Mouse (Mus musculus) CH12.LX (cell line): ENCODE data around the gene Cyth4. TPM values are rescaled to one million over a fixed set of nuclear protein-coding genes. Genes with fewer than 3 reads are reported as not detected.

Experiments used
- DNase-seq: peaks from one replicate; pipeline ENCODE4 v3.0.0-alpha.2; 2013; ENCODE audit errors: extremely low read depth
- H3K27ac ChIP-seq: 2 replicates; pipeline ENCODE4 v1.5.1; 2012; ENCODE audit warnings: low read depth, mild to moderate bottlenecking, control low read depth, moderate library complexity; ENCODE audit not compliant: insufficient read depth
- H3K27me3 ChIP-seq: replicated peaks from 2 replicates; pipeline ENCODE3; 2012; ENCODE audit warnings: inconsistent platforms
- H3K36me3 ChIP-seq, 2 experiments: replicated peaks in 1 of 2; 2 replicates each; pipeline versions ENCODE3 to v1.6.1; 2012; ENCODE audit warnings: inconsistent platforms in 1 of 2, low read length in 1 of 2, mild to moderate bottlenecking in 1 of 2, mixed read lengths in 1 of 2, moderate library complexity in 1 of 2; ENCODE audit not compliant: control insufficient read depth in 1 of 2, insufficient read depth in 1 of 2
- H3K4me1 ChIP-seq, 2 experiments: 2 replicates each; pipeline ENCODE4 v1.6.1; 2012; ENCODE audit warnings: inconsistent platforms in 1 of 2, moderate library complexity in 1 of 2; ENCODE audit not compliant: insufficient read depth in 2 of 2, control insufficient read depth in 1 of 2
- H3K4me2 ChIP-seq: 2 replicates; pipeline ENCODE4 v1.6.1; 2012; ENCODE audit warnings: low read depth, mild to moderate bottlenecking, control low read depth; ENCODE audit not compliant: poor library complexity, insufficient read depth, severe bottlenecking
- H3K4me3 ChIP-seq, 3 experiments: fragments of 150-350 bp in 1 of 3; sonication (generic) in 1 of 3; replicated peaks in 1 of 3; 2 replicates each; pipeline versions ENCODE3 to v1.5.1; 2011 to 2012; ENCODE audit warnings: low read depth in 2 of 3, low read length in 2 of 3, mild to moderate bottlenecking in 2 of 3, moderate library complexity in 2 of 3, control low read depth in 1 of 3, improper control_type of control experiment in 1 of 3, inconsistent platforms in 1 of 3, mixed read lengths in 1 of 3; ENCODE audit not compliant: poor library complexity in 1 of 3
- H3K79me2 ChIP-seq: replicated peaks from 2 replicates; pipeline ENCODE4 v1.6.1; 2012; ENCODE audit warnings: mild to moderate bottlenecking, moderate library complexity; ENCODE audit not compliant: control insufficient read depth, poor library complexity, insufficient read depth, severe bottlenecking; ENCODE audit errors: extremely low read depth
- H3K9ac ChIP-seq: 2 replicates; pipeline ENCODE4 v1.6.1; 2012; ENCODE audit warnings: low read depth, mild to moderate bottlenecking, control low read depth, moderate library complexity; ENCODE audit not compliant: insufficient read depth
- H3K9me3 ChIP-seq: replicated peaks from 2 replicates; pipeline ENCODE3; 2012; ENCODE audit warnings: low read length, inconsistent platforms, mixed read lengths
- CHD1 ChIP-seq: IDR thresholded peaks from 2 replicates; pipeline ENCODE4 v1.6.1; 2012; ENCODE audit warnings: low read depth, low read length, improper control_type of control experiment, inconsistent platforms
- CHD2 ChIP-seq: IDR thresholded peaks from 2 replicates; pipeline ENCODE4 v1.6.1; 2011; ENCODE audit warnings: low read length, improper control_type of control experiment
- CTCF ChIP-seq, 2 experiments: IDR thresholded peaks in 1 of 2; conservative IDR thresholded peaks in 1 of 2; 2 replicates each; pipeline ENCODE4 v1.5.1; 2011 to 2012; ENCODE audit warnings: low read depth in 2 of 2, low read length in 2 of 2, improper control_type of control experiment in 1 of 2, inconsistent platforms in 1 of 2, mild to moderate bottlenecking in 1 of 2, moderate library complexity in 1 of 2
- E2F4 ChIP-seq: IDR thresholded peaks from 2 replicates; pipeline ENCODE4 v1.6.1; 2011; ENCODE audit warnings: low read depth, low read length, improper control_type of control experiment; ENCODE audit not compliant: insufficient replicate concordance
- ELF1 ChIP-seq: IDR thresholded peaks from 2 replicates; pipeline ENCODE4 v1.6.1; 2014; ENCODE audit warnings: low read depth, mild to moderate bottlenecking, inconsistent platforms, low read length, improper control_type of control experiment
- EP300 ChIP-seq: IDR thresholded peaks from 2 replicates; pipeline ENCODE4 v1.6.1; 2011; ENCODE audit warnings: low read length, improper control_type of control experiment
- IRF4 ChIP-seq: IDR thresholded peaks from 2 replicates; pipeline ENCODE4 v1.6.1; 2014; ENCODE audit warnings: low read depth, mild to moderate bottlenecking, inconsistent platforms, low read length, improper control_type of control experiment
- JUN ChIP-seq: IDR thresholded peaks from 2 replicates; pipeline ENCODE4 v1.6.1; 2011; ENCODE audit warnings: low read depth, mild to moderate bottlenecking, low read length, improper control_type of control experiment, moderate library complexity; ENCODE audit not compliant: insufficient read depth
- JUND ChIP-seq: conservative IDR thresholded peaks from 2 replicates; pipeline ENCODE4 v1.6.1; 2011; ENCODE audit warnings: low read depth, low read length, improper control_type of control experiment
- MAZ ChIP-seq: IDR thresholded peaks from 2 replicates; pipeline ENCODE4 v1.6.1; 2012; ENCODE audit warnings: low read depth, mild to moderate bottlenecking, inconsistent platforms, low read length, improper control_type of control experiment, moderate library complexity
- MEF2A ChIP-seq: IDR thresholded peaks from 2 replicates; pipeline ENCODE4 v1.6.1; 2014; ENCODE audit warnings: low read depth, mild to moderate bottlenecking, inconsistent platforms, low read length, improper control_type of control experiment, borderline replicate concordance
- MYC ChIP-seq: IDR thresholded peaks from 2 replicates; pipeline ENCODE4 v1.6.1; 2011; ENCODE audit warnings: low read depth, mild to moderate bottlenecking, improper control_type of control experiment, low read length
- NELFE ChIP-seq: IDR thresholded peaks from 2 replicates; pipeline ENCODE4 v1.6.1; 2011; ENCODE audit warnings: low read depth, low read length, improper control_type of control experiment
- NRF1 ChIP-seq: IDR thresholded peaks from 2 replicates; pipeline ENCODE4 v1.6.1; 2014; ENCODE audit warnings: low read depth, mild to moderate bottlenecking, inconsistent platforms, low read length, improper control_type of control experiment, moderate library complexity
- PAX5 ChIP-seq: IDR thresholded peaks from 2 replicates; pipeline ENCODE4 v1.6.1; 2012; ENCODE audit warnings: low read length, inconsistent platforms, mixed read lengths
- RAD21 ChIP-seq: IDR thresholded peaks from 2 replicates; pipeline ENCODE4 v1.6.1; 2011; ENCODE audit warnings: low read depth, mild to moderate bottlenecking, low read length, improper control_type of control experiment, moderate library complexity
- RCOR1 ChIP-seq: conservative IDR thresholded peaks from 2 replicates; pipeline ENCODE4 v1.6.1; 2012; ENCODE audit warnings: low read depth, mild to moderate bottlenecking, inconsistent platforms, low read length, improper control_type of control experiment
- SMC3 ChIP-seq: IDR thresholded peaks from 2 replicates; pipeline ENCODE4 v1.6.1; 2011; ENCODE audit warnings: low read depth, low read length, improper control_type of control experiment
- TBP ChIP-seq: conservative IDR thresholded peaks from 2 replicates; pipeline ENCODE4 v1.6.1; 2011; ENCODE audit warnings: low read depth, low read length, improper control_type of control experiment
- USF2 ChIP-seq: conservative IDR thresholded peaks from 2 replicates; pipeline ENCODE4 v1.6.1; 2011; ENCODE audit warnings: low read depth, low read length, improper control_type of control experiment
- ZC3H11A ChIP-seq: IDR thresholded peaks from 2 replicates; pipeline ENCODE4 v1.6.1; 2012; ENCODE audit warnings: low read depth, mild to moderate bottlenecking, inconsistent platforms, low read length, improper control_type of control experiment
- ZKSCAN1 ChIP-seq: IDR thresholded peaks from 2 replicates; pipeline ENCODE4 v1.6.1; 2012; ENCODE audit warnings: low read depth, inconsistent platforms, low read length, improper control_type of control experiment, borderline replicate concordance
- ZMIZ1 ChIP-seq: IDR thresholded peaks from 2 replicates; pipeline ENCODE4 v1.6.1; 2012; ENCODE audit warnings: low read depth, mild to moderate bottlenecking, inconsistent platforms, low read length, improper control_type of control experiment
- ZNF384 ChIP-seq: IDR thresholded peaks from 2 replicates; pipeline ENCODE4 v1.6.1; 2012; ENCODE audit warnings: low read depth, low read length, improper control_type of control experiment, inconsistent platforms
- dilution Hi-C: fragments of 300-500 bp; cut with MboI; formaldehyde crosslinking; loops from 2 replicates; pipeline ENCODE4 v1.14.3; 2020; ENCODE audit warnings: low sequenced_read_pairs; ENCODE audit not compliant: extremely low pct_unique_long_range_greater_than_20kb, extremely low pct_ligation_motif_present
- in situ Hi-C: fragments of 300-500 bp; cut with MboI; formaldehyde crosslinking; loops from 3 replicates; pipeline ENCODE4 v1.14.3; 2019; ENCODE audit warnings: low sequenced_read_pairs, low pct_ligation_motif_present, low pct_unique_long_range_greater_than_20kb, mixed read lengths
- polyA plus RNA-seq: library from polyadenylated mRNA; unstranded; fragments of >175 nt; gene quantifications from 2 replicates; pipeline ENCODE4 v1.2.1, GENCODE M21; 2012; ENCODE audit warnings: low read depth; ENCODE audit not compliant: insufficient read length
- total RNA-seq, 2 experiments: library from RNA; depleted of rRNA; stranded (reverse); fragments of 300-350 nt in 1 of 2; fragments of >200 nt in 1 of 2; gene quantifications; 2 replicates each; pipeline ENCODE4 v1.2.3; 2012 to 2014

Cyth4 gene
- total and polyA plus RNA-seq, 3 experiments: 39.2 to 75.3 (median 42.2) TPM

DNA sequence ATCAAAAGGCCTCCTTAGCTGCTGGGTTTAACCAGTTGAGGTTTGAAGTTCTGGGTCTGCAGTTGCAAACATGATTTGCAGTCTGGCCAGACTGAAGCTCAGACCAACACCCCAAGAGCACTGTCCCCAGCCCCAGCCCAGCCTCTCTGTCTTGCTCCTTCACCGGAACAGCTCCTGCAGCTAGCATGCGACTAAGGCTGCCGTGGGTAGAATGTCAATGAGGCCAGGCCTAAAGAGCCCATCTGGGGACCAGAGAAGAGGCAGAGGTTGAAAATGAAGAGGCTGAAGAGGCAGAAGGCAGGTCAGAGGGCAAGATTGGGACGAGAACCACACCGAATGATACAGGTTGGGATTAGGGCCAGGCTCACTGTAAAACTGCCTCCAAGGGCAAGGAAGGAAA is 36.6 kb downstream of the Cyth4 start:
- in situ Hi-C loops: loop anchor here (5.0 kb wide), 1 partner anchor 34 kb away; no protein-coding TSS in a partner anchor
- no peak overlapping the region for H3K4me2 ChIP-seq

DNA sequence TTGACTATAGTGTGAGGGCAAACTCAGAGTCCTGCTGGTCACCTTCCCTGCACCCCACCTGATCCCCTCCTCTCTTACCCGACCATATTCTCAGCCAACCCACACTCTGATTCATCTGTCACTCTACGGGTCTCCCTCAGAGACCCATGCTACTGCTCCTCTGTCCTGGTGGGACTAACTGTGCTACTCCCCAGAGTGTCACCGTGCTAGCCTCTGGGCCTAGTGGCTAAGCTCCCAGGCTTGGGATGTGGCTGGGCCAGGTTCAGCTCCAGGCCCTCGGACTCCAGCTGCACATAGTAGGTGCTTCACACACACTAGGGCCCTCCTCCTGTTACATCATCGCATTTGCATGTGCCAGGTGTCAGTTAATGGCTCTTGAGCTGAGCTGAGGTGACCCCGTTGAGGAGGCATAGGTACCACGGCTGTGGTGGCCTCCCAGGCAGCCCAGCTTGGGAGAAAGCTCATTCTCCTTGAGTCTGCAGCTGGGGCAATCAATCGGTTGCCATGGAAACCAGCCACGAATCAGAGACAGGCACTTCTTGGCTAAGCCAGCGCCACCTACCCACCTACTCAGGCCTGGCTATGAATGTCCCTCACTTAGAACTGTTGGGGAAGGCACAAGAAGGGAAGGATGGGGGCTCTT is 37.4 kb downstream of the Cyth4 start:
- no peak overlapping the region for H3K4me2 ChIP-seq
- peak; percentile 88 for TF ChIP-seq ZKSCAN1
- TF ChIP-seq NELFE: no peak
- no peak for TF ChIP-seq JUN
- DNase-seq: peak; percentile 58
- H3K27me3 ChIP-seq: peaks cover 91% of the 10 kb centered on the region
- peaks cover 0 to 9% of the 10 kb centered on the region in 2 experiments; a peak in 2 of 4 replicates for H3K4me1 ChIP-seq
- H3K9ac ChIP-seq: no peak overlapping the region
- H3K79me2 ChIP-seq: no peaks in the 10 kb centered on the region
- no peaks in the 10 kb centered on the region for H3K36me3 ChIP-seq
- dilution Hi-C loops: no loop called here
- in situ Hi-C loops: loop anchor here (5.0 kb wide), 1 partner anchor 33 kb away; no protein-coding TSS in a partner anchor
- no peaks in the 10 kb centered on the region for H3K9me3 ChIP-seq
- no peak overlapping the region for H3K27ac ChIP-seq
- H3K4me3 ChIP-seq: no peak overlapping the region

More for the DNA sequence above, 36.6 kb downstream of the Cyth4 start:
- H3K36me3 ChIP-seq: no peaks in the 10 kb centered on the region
- H3K27ac ChIP-seq: no peak overlapping the region
- no peak overlapping the region for H3K9ac ChIP-seq
- dilution Hi-C loops: no loop called here
- TF ChIP-seq ZKSCAN1 (no peak), SMC3 (no peak), USF2 (no peak)
- DNase-seq: no peak
- no peaks in the 10 kb centered on the region for H3K9me3 ChIP-seq
- H3K4me1 ChIP-seq: peaks cover 0 to 9% of the 10 kb centered on the region in 2 experiments; a peak in 2 of 4 replicates
- peaks cover 91% of the 10 kb centered on the region for H3K27me3 ChIP-seq
- H3K79me2 ChIP-seq: no peaks in the 10 kb centered on the region
- H3K4me3 ChIP-seq: no peak overlapping the region

DNA sequence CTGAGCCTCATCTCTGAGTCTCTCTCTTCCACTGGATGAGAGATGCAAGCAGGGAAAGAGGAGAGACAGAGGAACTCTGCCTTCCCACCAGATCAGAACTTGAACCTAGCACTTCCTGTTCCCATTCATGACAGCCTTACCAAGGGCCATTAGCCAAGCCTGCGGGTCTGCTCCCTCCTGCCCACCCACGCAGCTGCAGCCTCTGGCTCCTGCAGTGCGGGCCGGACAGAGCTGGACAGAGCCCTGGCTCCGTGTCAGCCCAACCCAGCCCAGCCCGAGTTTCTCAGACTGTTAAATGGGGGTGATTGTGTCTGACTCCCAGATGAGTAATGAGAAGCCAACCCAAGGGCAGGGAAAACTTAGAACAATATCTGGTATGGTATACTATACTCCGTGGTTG is 38.4 kb downstream of the Cyth4 start:
- Histone ChIP-seq H3K4me3 (no peak overlapping the region), H3K9ac (no peak overlapping the region)
- TF ChIP-seq CHD1: no peak
- no peak for TF ChIP-seq TBP
- TF ChIP-seq NRF1: no peak
- no peak for TF ChIP-seq CTCF (conservative IDR thresholded peaks at IDR 0.05 in 1 of 2, IDR thresholded peaks at IDR 0.05 in 1 of 2; ENCODE audit: low read depth in 2 of 2, low read length in 2 of 2)
- no peak for TF ChIP-seq ELF1
- no peak for TF ChIP-seq ZNF384
- TF ChIP-seq MYC: no peak
- TF ChIP-seq PAX5: no peak
- no peak for TF ChIP-seq MEF2A
- TF ChIP-seq E2F4: no peak
- TF ChIP-seq EP300: no peak
- no peak for TF ChIP-seq ZC3H11A
- no peak for TF ChIP-seq ZMIZ1
- no peak for TF ChIP-seq RCOR1
- TF ChIP-seq MAZ: no peak
- TF ChIP-seq CHD2: no peak
- TF ChIP-seq JUN: no peak
- TF ChIP-seq RAD21: no peak
- no peak for TF ChIP-seq JUND
- TF ChIP-seq IRF4: no peak
- TF ChIP-seq, all 38 proteins: peak for 0
- dilution Hi-C loops (no loop called here), in situ Hi-C loops (no loop called here)
- Histone ChIP-seq H3K4me1 (peaks cover 0 to 9% of the 10 kb centered on the region in 2 experiments; a peak in 2 of 4 replicates), H3K79me2 (no peaks in the 10 kb centered on the region), H3K4me2 (no peak overlapping the region), H3K36me3 (no peaks in the 10 kb centered on the region), H3K27ac (no peak overlapping the region), H3K27me3 (peaks cover 92% of the 10 kb centered on the region), H3K9me3 (no peaks in the 10 kb centered on the region)
- DNase-seq: no peak
